In the genomic region with DNA sequence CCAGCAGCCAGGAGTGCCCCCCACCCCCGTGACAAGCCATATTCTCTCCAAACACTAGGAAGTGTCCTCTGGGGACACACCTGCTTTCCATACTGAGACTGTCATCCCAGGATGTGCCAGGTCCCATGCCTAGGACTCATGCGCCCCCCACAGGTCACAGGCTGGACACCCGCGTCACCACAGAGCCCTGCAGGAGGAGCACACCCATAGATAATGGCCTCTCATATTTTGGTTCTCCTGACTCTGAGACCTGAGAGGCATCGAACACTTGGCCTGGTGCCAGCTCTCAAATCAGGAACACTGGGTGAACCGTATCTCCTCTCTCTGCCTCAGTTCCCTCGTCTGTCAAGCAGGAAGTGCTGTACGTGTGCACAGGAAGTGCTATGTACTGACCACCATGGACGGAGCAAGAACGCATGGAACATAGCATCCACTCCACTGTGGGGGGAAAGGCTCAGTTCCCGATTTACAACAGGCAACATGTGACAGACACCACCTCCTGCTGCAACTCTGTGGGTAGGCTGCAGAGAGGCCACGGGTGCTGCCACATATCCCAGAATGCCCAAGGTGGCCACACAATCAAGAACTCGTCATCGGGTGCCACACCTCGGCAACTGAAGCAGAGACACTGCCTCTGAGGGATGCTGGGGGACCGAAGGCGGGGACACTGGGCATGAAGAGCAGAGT, we compare ENCODE assay signal across 10 mouse cellular contexts. TPM values are rescaled to one million over a fixed set of nuclear protein-coding genes. Genes with fewer than 3 reads are reported as not detected.
A peak's percentile ranks its signal among the peaks of the same experiment; 100 is the strongest.
DNase-seq lines count a peak whose midpoint lies in the region; ATAC-seq and TF ChIP-seq lines count a peak whose summit lies in the region.
"Had no signal": no experiment of that assay in that cellular context is flagged by ENCODE, and none has a peak within 500 bp of the region (broad histone marks: within the 10 kb centered on the region; RNA-seq: fewer than 3 reads in every experiment).

No protein-coding gene starts in this region.

- TF ChIP-seq CTCF in forebrain, postnatal 0 days (IDR thresholded peaks at IDR 0.05; ENCODE audit: low read depth) = no peak; the same call in 1 of the 2 replicates

- peak; percentile 58 for ATAC-seq in common myeloid progenitor, adult 5-6 weeks (replicated peaks; ENCODE audit: low read depth, poor library complexity, severe bottlenecking)
- ATAC-seq in forebrain, postnatal 0 days = no peak

- peaks cover 20% of the 10 kb centered on the region for H3K4me1 ChIP-seq in limb, embryonic 10.5 days
- no peaks in the 10 kb centered on the region for H3K4me1 ChIP-seq in forebrain, postnatal 0 days (ENCODE audit: insufficient read depth)
- H3K4me1 ChIP-seq: forebrain, embryonic 12.5 days had no signal

- peak; percentile 18 to 31 for DNase-seq in heart, postnatal 10 days
- DNase-seq in heart, adult 8-10 months (ENCODE audit: low spot score) = no peak
- peak; percentile 13 for DNase-seq in lung, postnatal 36 days
- no peak for DNase-seq in lung, postnatal 4 days
- no peak for DNase-seq in limb, embryonic 10.5 days (ENCODE audit: low spot score)
- no peak for DNase-seq in forebrain, postnatal 0 days
- DNase-seq: adrenal gland, adult 2 months had no signal

- H3K27ac ChIP-seq in limb, embryonic 10.5 days = 0 out of 2 replicates have a peak overlapping the region, but pooled peaks have one; percentile 7
- no peak overlapping the region for H3K27ac ChIP-seq in forebrain, postnatal 0 days (ENCODE audit: low read depth, low read length)
- H3K27ac ChIP-seq: forebrain, embryonic 12.5 days; limb, embryonic 13.5 days had no signal

- no peak overlapping the region for H3K4me3 ChIP-seq in limb, embryonic 10.5 days
- no peak overlapping the region for H3K4me3 ChIP-seq in forebrain, postnatal 0 days (ENCODE audit: low read depth, low read length)
- H3K4me3 ChIP-seq: forebrain, embryonic 12.5 days; limb, embryonic 13.5 days had no signal

- H3K9ac ChIP-seq in forebrain, postnatal 0 days = no peak overlapping the region
- H3K9ac ChIP-seq: forebrain, embryonic 12.5 days; limb, embryonic 13.5 days had no signal

- WGBS in limb, embryonic 10.5 days = 78% methylated on average over 17 of the region's 17 CpGs
- WGBS in forebrain, postnatal 0 days = 71% methylated on average over 17 of the region's 17 CpGs

- no peaks in the 10 kb centered on the region for H3K9me3 ChIP-seq in limb, embryonic 10.5 days (replicated peaks)
- no peaks in the 10 kb centered on the region for H3K9me3 ChIP-seq in forebrain, postnatal 0 days (ENCODE audit: low read length)
- H3K9me3 ChIP-seq: forebrain, embryonic 12.5 days; limb, embryonic 13.5 days had no signal

- intact Hi-C loops in heart, postnatal 10 days (cut with DNase I) = no loop called here

- no peaks in the 10 kb centered on the region for H3K27me3 ChIP-seq in limb, embryonic 10.5 days (ENCODE audit: low read depth, poor library complexity, severe bottlenecking)
- no peaks in the 10 kb centered on the region for H3K27me3 ChIP-seq in forebrain, postnatal 0 days (ENCODE audit: insufficient read depth, low read length)
- H3K27me3 ChIP-seq: forebrain, embryonic 12.5 days; limb, embryonic 13.5 days had no signal

- H3K4me2 ChIP-seq in forebrain, postnatal 0 days (ENCODE audit: low read depth) = no peak overlapping the region
- H3K4me2 ChIP-seq: forebrain, embryonic 12.5 days; limb, embryonic 13.5 days had no signal

- H3K36me3 ChIP-seq in limb, embryonic 10.5 days = no peaks in the 10 kb centered on the region
- peaks cover 62% of the 10 kb centered on the region for H3K36me3 ChIP-seq in forebrain, postnatal 0 days (ENCODE audit: insufficient read depth)

RNA-seq across cellular contexts. Expression of gene Nfatc2, which starts 53.7 kb away (rescaled TPM):
- 10 to 100 TPM; 16.3 to 21.3 TPM for total RNA-seq in heart, postnatal 10 days (2021)
- total RNA-seq in heart, adult 8-10 months (2022) = 10 to 100 TPM in 3 of 4 experiments, 1 to 10 TPM in 1; 9.8 to 19.2 (median 16.3) TPM
- 1.3 TPM in 2 replicates for total RNA-seq in common myeloid progenitor, adult 5-6 weeks (2017)
- polyA plus RNA-seq in limb, embryonic 10.5 days (2016; fragmentation: Nextera tagmentation; extraction: Ambion mirVana) = 1.0 and 3.2 TPM in 2 replicates
- 2.1 and 3.1 TPM in 2 replicates for total RNA-seq in forebrain, postnatal 0 days (2014; rRNA removed)
- polyA plus RNA-seq in forebrain, postnatal 0 days (2015; fragmentation: Nextera tagmentation; extraction: Ambion mirVana) = 2.0 and 3.2 TPM in 2 replicates

Comparison
In these comparisons a context has a peak if more than half of its experiments do, and no peak if none do; other contexts are left out.
1. DNase-seq: peak in heart, postnatal 10 days (2 of 2) and lung, postnatal 36 days (single experiment); none in heart, adult 8-10 months (single experiment), lung, postnatal 4 days (0 of 2), limb, embryonic 10.5 days (single experiment) and forebrain, postnatal 0 days (single experiment).